Mouse (Mus musculus): Measurements from ENCODE around the gene Unc50. TPM values are rescaled to one million over a fixed set of nuclear protein-coding genes. Genes with fewer than 3 reads are reported as not detected.
A peak's percentile ranks its signal among the peaks of the same experiment; 100 is the strongest.

Unc50 gene
- polyA plus RNA-seq, 1 experiment from 2014 or later: 118 TPM

- no peaks in the 10 kb centered on the region for H3K27me3 ChIP-seq (replicated peaks)
- H3K4me1 ChIP-seq: no peaks in the 10 kb centered on the region
- no peak overlapping the region for H3K4me3 ChIP-seq (replicated peaks)
- H3K9me3 ChIP-seq (replicated peaks): no peaks in the 10 kb centered on the region
- no peak overlapping the region for H3K9ac ChIP-seq (replicated peaks)
- H3K36me3 ChIP-seq: 0 out of 2 replicates have a peak, but pooled peaks cover 7% of the 10 kb centered on the region
- WGBS: 78% methylated on average over 3 of the region's 3 CpGs
- no peak for ATAC-seq (ENCODE audit: low FRiP score)
- H3K27ac ChIP-seq (replicated peaks): no peak overlapping the region
- no peak overlapping the region for H3K4me2 ChIP-seq
Measured at GRCm38 (mm10) chr1:37408678-37409077, 21.3 kb upstream of the Unc50 start.

DNA sequence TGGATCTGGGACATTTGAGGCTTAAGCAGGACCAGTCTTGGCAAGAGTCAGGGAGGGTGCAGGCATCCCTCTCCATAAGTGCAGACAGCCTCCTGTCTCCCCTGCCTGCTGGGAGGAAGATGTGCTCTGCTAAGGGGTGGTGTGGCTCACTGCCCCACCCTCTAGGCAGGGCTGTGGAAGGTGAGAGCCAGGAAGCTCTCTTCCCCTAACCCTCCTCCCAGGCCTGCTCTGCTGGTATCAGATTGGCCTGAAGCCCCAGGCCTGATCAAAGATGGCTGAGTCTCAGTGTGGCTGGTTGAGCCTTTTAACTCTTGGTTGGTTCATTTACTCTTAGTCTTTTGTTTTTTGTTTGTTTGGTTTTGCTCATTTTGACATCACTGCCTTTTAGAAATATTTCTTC lies 20.3 kb upstream of the Unc50 start:
- 0 out of 2 replicates have a peak, but pooled peaks cover 7% of the 10 kb centered on the region for H3K36me3 ChIP-seq
- no peaks in the 10 kb centered on the region for H3K27me3 ChIP-seq (replicated peaks)
- no peaks in the 10 kb centered on the region for H3K9me3 ChIP-seq (replicated peaks)
- H3K4me1 ChIP-seq: no peaks in the 10 kb centered on the region
- H3K27ac ChIP-seq (replicated peaks): no peak overlapping the region
- no peak for ATAC-seq (ENCODE audit: low FRiP score)
- H3K4me3 ChIP-seq (replicated peaks): no peak overlapping the region
- H3K9ac ChIP-seq (replicated peaks): no peak overlapping the region
- no peak overlapping the region for H3K4me2 ChIP-seq

GRCm38 (mm10) chr1:37415394-37415793 lies 14.5 kb upstream of the Unc50 start:
- H3K4me3 ChIP-seq (replicated peaks): no peak overlapping the region
- H3K27ac ChIP-seq (replicated peaks): no peak overlapping the region
- 89% methylated on average over 1 of the region's 1 CpGs for WGBS
- no peaks in the 10 kb centered on the region for H3K4me1 ChIP-seq
- H3K4me2 ChIP-seq: no peak overlapping the region
- no peaks in the 10 kb centered on the region for H3K9me3 ChIP-seq (replicated peaks)
- H3K9ac ChIP-seq (replicated peaks): no peak overlapping the region
- peaks cover 31% of the 10 kb centered on the region for H3K36me3 ChIP-seq
- no peak for ATAC-seq (ENCODE audit: low FRiP score)
- H3K27me3 ChIP-seq (replicated peaks): no peaks in the 10 kb centered on the region

GRCm38 (mm10) chr1:37419420-37419819 lies 10.5 kb upstream of the Unc50 start:
- Histone ChIP-seq H3K9ac (replicated peaks) (no peak overlapping the region), H3K27me3 (replicated peaks) (no peaks in the 10 kb centered on the region), H3K4me3 (replicated peaks) (no peak overlapping the region), H3K4me2 (no peak overlapping the region), H3K4me1 (no peaks in the 10 kb centered on the region), H3K36me3 (peaks cover 46% of the 10 kb centered on the region), H3K27ac (replicated peaks) (no peak overlapping the region), H3K9me3 (replicated peaks) (no peaks in the 10 kb centered on the region)
- ATAC-seq (ENCODE audit: low FRiP score): no peak
- WGBS: 93% methylated on average over 1 of the region's 1 CpGs

DNA sequence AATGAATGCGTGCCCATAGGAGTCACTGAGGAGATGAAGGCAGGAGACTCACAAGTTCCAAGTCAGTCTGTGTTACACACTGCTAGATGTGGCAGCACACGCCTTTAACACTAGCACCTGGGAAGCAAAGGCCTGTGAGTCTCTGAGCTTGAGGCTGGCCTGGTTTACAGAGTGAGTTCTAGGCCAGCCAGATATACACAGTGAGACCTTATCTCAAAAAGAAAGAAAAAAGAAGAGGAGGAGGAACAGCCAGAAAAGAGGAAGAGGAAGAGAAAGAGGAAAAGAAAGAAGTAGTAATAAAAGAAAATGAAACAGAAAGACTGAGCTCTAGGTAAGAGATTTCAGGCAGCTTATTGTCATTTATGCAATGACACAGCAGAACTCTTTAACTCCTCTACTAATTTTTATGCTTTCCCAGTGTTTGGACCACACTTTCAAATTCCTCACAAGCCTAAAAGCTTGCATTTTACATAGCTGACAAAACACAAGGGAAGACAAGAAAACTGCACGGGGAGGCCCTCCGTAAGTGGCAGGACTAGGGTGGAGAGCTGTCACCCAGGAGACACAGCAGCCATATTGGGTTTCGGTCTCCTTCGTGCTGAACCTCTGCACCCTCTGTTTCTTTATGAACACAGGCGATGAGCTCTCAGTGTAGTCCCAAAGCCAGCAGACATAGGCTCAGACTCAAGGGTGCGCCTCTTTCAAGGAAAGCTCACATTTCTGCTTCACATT lies 2.6 kb upstream of the Unc50 start:
- no peak overlapping the region for H3K27ac ChIP-seq (replicated peaks)
- H3K4me3 ChIP-seq (replicated peaks): no peak overlapping the region
- H3K9ac ChIP-seq (replicated peaks): no peak overlapping the region
- H3K9me3 ChIP-seq (replicated peaks): no peaks in the 10 kb centered on the region
- H3K27me3 ChIP-seq (replicated peaks): no peaks in the 10 kb centered on the region
- WGBS: 97% methylated on average over 8 of the region's 8 CpGs
- H3K36me3 ChIP-seq: peaks cover 42% of the 10 kb centered on the region
- no peak overlapping the region for H3K4me2 ChIP-seq
- H3K4me1 ChIP-seq: peaks cover 30% of the 10 kb centered on the region
- no peak for ATAC-seq (ENCODE audit: low FRiP score)

DNA sequence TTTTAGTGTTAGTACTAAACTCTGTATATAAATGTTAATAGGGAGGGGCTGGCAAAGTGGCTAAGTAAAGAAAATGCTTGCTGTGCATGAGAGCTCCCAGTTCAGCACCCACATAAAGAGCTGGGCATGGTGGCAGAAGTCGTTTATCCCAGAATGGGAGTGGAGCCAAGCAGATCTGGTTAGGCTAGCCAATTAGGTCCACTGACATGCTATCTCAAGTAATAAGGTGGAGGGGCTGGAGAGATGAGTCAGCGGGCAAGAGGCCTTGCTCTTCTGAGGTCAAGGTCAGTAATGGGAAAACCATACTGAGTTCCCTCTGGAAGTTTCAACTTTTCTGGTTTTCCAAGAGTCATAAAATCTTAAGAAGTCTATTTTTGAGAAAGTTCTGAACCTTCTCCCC lies 1.0 kb upstream of the Unc50 start:
- H3K9me3 ChIP-seq (replicated peaks): no peaks in the 10 kb centered on the region
- peak overlapping the region; percentile 94 for H3K4me2 ChIP-seq
- H3K27me3 ChIP-seq (replicated peaks): no peaks in the 10 kb centered on the region
- WGBS: 74% methylated on average over 2 of the region's 2 CpGs
- no peak for ATAC-seq (ENCODE audit: low FRiP score)
- peaks cover 40% of the 10 kb centered on the region for H3K4me1 ChIP-seq
- H3K36me3 ChIP-seq: peaks cover 49% of the 10 kb centered on the region
- peak overlapping the region; percentile 98 for H3K4me3 ChIP-seq (replicated peaks)
- H3K27ac ChIP-seq (replicated peaks): peak overlapping the region; percentile 76; the same call in 1 of the 2 replicates
- H3K9ac ChIP-seq (replicated peaks): peak overlapping the region; percentile 93

- H3K9ac ChIP-seq (replicated peaks): peak overlapping the region; percentile 93
- peak overlapping the region; percentile 94 for H3K4me2 ChIP-seq
- H3K27me3 ChIP-seq (replicated peaks): no peaks in the 10 kb centered on the region
- no peaks in the 10 kb centered on the region for H3K9me3 ChIP-seq (replicated peaks)
- peaks cover 40% of the 10 kb centered on the region for H3K4me1 ChIP-seq
- peak; percentile 8; the same call in 1 of the 2 replicates for ATAC-seq (ENCODE audit: low FRiP score)
- H3K4me3 ChIP-seq (replicated peaks): peak overlapping the region; percentile 98
- 2% methylated on average over 40 of the region's 40 CpGs for WGBS
- peak overlapping the region; percentile 86 for H3K27ac ChIP-seq (replicated peaks)
- peaks cover 47% of the 10 kb centered on the region for H3K36me3 ChIP-seq
Measured at GRCm38 (mm10) chr1:37430297-37430840, 430 bp downstream of the Unc50 start.

DNA sequence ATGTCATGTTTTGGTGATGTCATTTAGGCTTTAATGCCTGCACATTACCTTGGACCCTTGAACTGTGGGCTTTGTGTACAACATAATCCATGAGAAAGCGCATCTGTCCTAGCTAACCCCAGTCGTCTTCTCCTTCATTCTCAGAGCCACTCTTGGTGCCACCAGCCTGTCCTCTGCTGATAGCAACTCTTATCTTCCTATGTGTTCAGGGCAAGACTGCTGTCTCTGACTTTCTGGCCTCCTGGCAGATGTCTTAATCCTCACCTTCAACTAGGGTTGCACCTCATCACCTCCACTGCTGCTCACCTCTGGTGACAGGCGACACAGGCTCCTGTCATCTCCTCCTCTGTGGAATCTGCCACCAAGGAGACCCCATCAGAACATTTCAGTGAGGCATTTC lies 6.5 kb downstream of the Unc50 start:
- no peak for ATAC-seq (ENCODE audit: low FRiP score)
- peaks cover 20% of the 10 kb centered on the region for H3K4me1 ChIP-seq
- 92% methylated on average over 3 of the region's 3 CpGs for WGBS
- H3K36me3 ChIP-seq: peaks cover 73% of the 10 kb centered on the region
- H3K27ac ChIP-seq (replicated peaks): no peak overlapping the region
- H3K9me3 ChIP-seq (replicated peaks): no peaks in the 10 kb centered on the region
- no peak overlapping the region for H3K9ac ChIP-seq (replicated peaks)
- no peaks in the 10 kb centered on the region for H3K27me3 ChIP-seq (replicated peaks)
- H3K4me2 ChIP-seq: no peak overlapping the region
- H3K4me3 ChIP-seq (replicated peaks): no peak overlapping the region

DNA sequence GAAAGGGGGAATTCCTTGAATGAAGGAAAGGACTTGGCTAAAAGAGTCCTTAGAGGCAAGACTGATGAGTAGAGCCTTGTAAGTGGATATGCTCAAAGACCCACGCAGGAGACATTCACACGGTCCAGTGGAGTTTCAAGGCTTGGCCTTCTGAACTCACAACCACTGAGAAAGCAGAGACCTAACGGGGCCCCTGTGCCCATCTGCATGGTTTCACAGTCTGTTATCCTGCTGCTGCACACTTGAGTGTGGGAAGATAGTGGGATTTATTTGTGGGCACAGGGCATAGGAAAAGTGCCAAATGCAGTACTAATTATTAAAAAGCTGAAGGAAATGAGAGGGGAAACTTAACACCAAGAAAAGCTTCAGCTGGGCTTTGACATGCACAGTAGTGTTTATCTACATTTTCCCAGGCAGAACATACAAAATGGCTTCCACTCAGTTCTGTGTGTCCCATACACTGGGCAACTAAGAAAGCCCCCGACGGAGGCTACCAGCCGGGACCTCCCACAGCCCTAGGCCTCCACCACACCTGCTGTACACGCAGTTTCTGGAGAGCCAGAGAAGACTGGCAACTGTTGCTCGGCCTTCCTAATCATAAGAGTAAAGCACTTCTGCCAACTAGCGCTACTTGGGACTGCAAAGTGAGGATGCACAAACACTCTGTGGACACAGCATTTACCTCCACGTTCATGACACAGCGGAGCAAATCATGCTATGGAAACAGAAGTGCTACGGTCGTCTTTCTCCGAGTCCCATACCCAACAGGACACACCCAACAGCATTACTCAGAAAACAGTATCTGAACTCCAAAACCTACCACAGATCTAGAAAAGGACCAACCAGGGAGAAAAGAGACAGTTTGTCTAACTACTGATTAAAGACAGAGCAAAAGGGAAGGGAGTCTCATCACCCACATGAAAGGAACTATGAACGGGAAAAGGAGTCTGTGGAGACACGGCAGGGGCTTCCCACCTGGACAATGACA lies 13.2 kb downstream of the Unc50 start:
- Histone ChIP-seq H3K4me3 (replicated peaks) (no peak overlapping the region), H3K9me3 (replicated peaks) (no peaks in the 10 kb centered on the region), H3K27ac (replicated peaks) (no peak overlapping the region), H3K27me3 (replicated peaks) (no peaks in the 10 kb centered on the region), H3K9ac (replicated peaks) (no peak overlapping the region), H3K4me1 (no peaks in the 10 kb centered on the region), H3K4me2 (no peak overlapping the region), H3K36me3 (peaks cover 59% of the 10 kb centered on the region)
- 92% methylated on average over 16 of the region's 16 CpGs for WGBS
- no peak for ATAC-seq (ENCODE audit: low FRiP score)

DNA sequence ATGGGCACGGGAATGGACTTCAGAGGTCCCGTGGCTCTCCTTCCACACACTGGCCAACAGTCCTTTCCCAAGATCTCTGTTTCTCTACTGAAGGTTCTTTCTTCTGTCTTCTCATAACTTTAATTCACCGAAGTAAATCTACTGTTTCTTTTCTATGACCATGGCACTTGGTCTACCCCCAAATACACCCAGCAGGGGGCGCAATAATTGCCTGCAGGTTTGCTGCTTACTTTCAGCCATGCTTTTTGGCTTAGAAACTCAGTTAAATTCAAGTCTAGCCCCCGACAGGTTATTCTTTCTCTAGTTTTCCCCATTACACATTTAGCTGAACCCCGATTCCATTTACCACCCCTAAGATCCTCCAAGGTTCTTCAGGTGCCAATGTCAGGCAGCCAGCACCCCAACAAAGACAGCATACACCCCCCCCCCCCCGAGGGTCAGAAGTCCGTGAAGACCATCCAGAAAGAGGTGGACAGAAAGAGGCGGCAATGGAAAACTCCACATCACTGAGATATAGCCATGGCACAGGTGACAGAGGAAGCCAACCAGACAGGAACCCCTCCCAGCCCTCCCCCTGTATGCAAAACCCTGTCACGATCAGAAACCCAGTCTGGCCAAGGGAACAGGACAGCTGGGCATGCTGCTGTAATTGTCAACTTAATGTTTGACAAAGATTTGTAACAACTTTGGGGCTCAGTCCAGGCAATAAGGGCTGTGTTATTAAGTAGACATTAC lies 18.6 kb downstream of the Unc50 start:
- Histone ChIP-seq H3K36me3 (peaks cover 37% of the 10 kb centered on the region), H3K9me3 (replicated peaks) (no peaks in the 10 kb centered on the region), H3K4me3 (replicated peaks) (no peak overlapping the region), H3K4me2 (no peak overlapping the region), H3K27me3 (replicated peaks) (no peaks in the 10 kb centered on the region), H3K27ac (replicated peaks) (no peak overlapping the region), H3K4me1 (no peaks in the 10 kb centered on the region), H3K9ac (replicated peaks) (no peak overlapping the region)
- 80% methylated on average over 10 of the region's 10 CpGs for WGBS
- ATAC-seq (ENCODE audit: low FRiP score): no peak

GRCm38 (mm10) chr1:37451270-37451669 lies 21.3 kb downstream of the Unc50 start:
- Histone ChIP-seq H3K4me2 (no peak overlapping the region), H3K27me3 (replicated peaks) (no peaks in the 10 kb centered on the region), H3K27ac (replicated peaks) (no peak overlapping the region), H3K4me3 (replicated peaks) (no peak overlapping the region), H3K9me3 (replicated peaks) (no peaks in the 10 kb centered on the region), H3K36me3 (peaks cover 27% of the 10 kb centered on the region), H3K9ac (replicated peaks) (no peak overlapping the region), H3K4me1 (no peaks in the 10 kb centered on the region)
- WGBS: 92% methylated on average over 8 of the region's 8 CpGs
- no peak for ATAC-seq (ENCODE audit: low FRiP score)

Data from neural tube, embryonic 15.5 days (tissue).